In genomic region chr17:83915034-83915433, GRCm38 (mm10) we compare ENCODE assay signal across 21 mouse cellular contexts.
DNase-seq lines count a peak whose midpoint lies in the region; ATAC-seq lines count a peak whose summit lies in the region.
"Had no signal": no experiment of that assay in that cellular context is flagged by ENCODE, and none has a peak within 500 bp of the region (broad histone marks: within the 10 kb centered on the region; RNA-seq: fewer than 3 reads in every experiment).

No protein-coding gene starts in this region.

- H3K27ac ChIP-seq in embryonic facial prominence, embryonic 13.5 days, result peak overlapping the region; percentile 95
- peak overlapping the region; percentile 97 for H3K27ac ChIP-seq in limb, embryonic 11.5 days (replicated peaks; ENCODE audit: low read depth, low read length)
- no peak overlapping the region for H3K27ac ChIP-seq in hindbrain, embryonic 16.5 days (ENCODE audit: low read depth, low read length)
- H3K27ac ChIP-seq in midbrain, embryonic 15.5 days, result no peak overlapping the region
- H3K27ac ChIP-seq: forebrain, embryonic 15.5 days; heart, embryonic 15.5 days; hindbrain, embryonic 13.5 days; intestine, embryonic 15.5 days had no signal

- H3K4me1 ChIP-seq in megakaryocyte, embryonic 14.5 days, result peaks cover 97% of the 10 kb centered on the region
- H3K4me1 ChIP-seq in embryonic facial prominence, embryonic 13.5 days, result peaks cover 78% of the 10 kb centered on the region
- peaks cover 37% of the 10 kb centered on the region for H3K4me1 ChIP-seq in limb, embryonic 11.5 days (ENCODE audit: control insufficient read depth, insufficient read depth, low read length)
- peaks cover 4% of the 10 kb centered on the region; the same call in 1 of the 2 replicates for H3K4me1 ChIP-seq in hindbrain, embryonic 16.5 days (ENCODE audit: control insufficient read depth, insufficient read depth, low read depth, low read length)
- no peaks in the 10 kb centered on the region for H3K4me1 ChIP-seq in midbrain, embryonic 15.5 days

- no peak overlapping the region for H3K4me2 ChIP-seq in embryonic facial prominence, embryonic 13.5 days
- H3K4me2 ChIP-seq in limb, embryonic 11.5 days (ENCODE audit: low read depth, severe bottlenecking), result no peak overlapping the region
- no peak overlapping the region for H3K4me2 ChIP-seq in hindbrain, embryonic 16.5 days (ENCODE audit: low read length)
- H3K4me2 ChIP-seq in midbrain, embryonic 15.5 days, result no peak overlapping the region
- H3K4me2 ChIP-seq: forebrain, embryonic 15.5 days; heart, embryonic 11.5 days; heart, embryonic 15.5 days; hindbrain, embryonic 13.5 days; intestine, embryonic 15.5 days had no signal

- peak overlapping the region; percentile 59 for H3K4me3 ChIP-seq in megakaryocyte, embryonic 14.5 days (replicated peaks)
- H3K4me3 ChIP-seq in embryonic facial prominence, embryonic 13.5 days, result no peak overlapping the region
- H3K4me3 ChIP-seq in limb, embryonic 11.5 days (ENCODE audit: low read depth, low read length), result no peak overlapping the region
- no peak overlapping the region for H3K4me3 ChIP-seq in hindbrain, embryonic 16.5 days (ENCODE audit: low read length)
- no peak overlapping the region for H3K4me3 ChIP-seq in midbrain, embryonic 15.5 days
- H3K4me3 ChIP-seq: forebrain, embryonic 15.5 days; heart, adult 2 months; heart, embryonic 15.5 days; hindbrain, embryonic 13.5 days; intestine, embryonic 15.5 days had no signal

- no peak for ATAC-seq in megakaryocyte, adult 5-6 weeks (ENCODE audit: poor library complexity, severe bottlenecking)
- ATAC-seq in embryonic facial prominence, embryonic 13.5 days (ENCODE audit: insufficient number of reproducible peaks, insufficient read depth, low FRiP score, low TSS enrichment, low read depth), result no peak
- ATAC-seq in limb, embryonic 11.5 days (ENCODE audit: insufficient number of reproducible peaks, low FRiP score, low TSS enrichment, low read depth), result no peak
- ATAC-seq in hindbrain, embryonic 16.5 days, result no peak
- no peak for ATAC-seq in midbrain, embryonic 15.5 days (replicated peaks)
- ATAC-seq: forebrain, embryonic 15.5 days; intestine, embryonic 15.5 days had no signal

- H3K27me3 ChIP-seq in megakaryocyte, embryonic 14.5 days (replicated peaks), result no peaks in the 10 kb centered on the region
- no peaks in the 10 kb centered on the region for H3K27me3 ChIP-seq in embryonic facial prominence, embryonic 13.5 days
- no peaks in the 10 kb centered on the region for H3K27me3 ChIP-seq in limb, embryonic 11.5 days (ENCODE audit: control insufficient read depth, insufficient read depth, low read length)
- no peaks in the 10 kb centered on the region for H3K27me3 ChIP-seq in hindbrain, embryonic 16.5 days (replicated peaks; ENCODE audit: control insufficient read depth, insufficient read depth, low read length)
- H3K27me3 ChIP-seq in midbrain, embryonic 15.5 days (replicated peaks), result no peaks in the 10 kb centered on the region
- H3K27me3 ChIP-seq: forebrain, embryonic 15.5 days; heart, embryonic 15.5 days; hindbrain, embryonic 13.5 days; intestine, embryonic 15.5 days had no signal

- H3K9ac ChIP-seq in embryonic facial prominence, embryonic 13.5 days, result no peak overlapping the region
- H3K9ac ChIP-seq in limb, embryonic 11.5 days (ENCODE audit: low read length), result no peak overlapping the region
- H3K9ac ChIP-seq in hindbrain, embryonic 16.5 days (ENCODE audit: low read depth, low read length), result no peak overlapping the region
- no peak overlapping the region for H3K9ac ChIP-seq in midbrain, embryonic 15.5 days
- H3K9ac ChIP-seq: forebrain, embryonic 15.5 days; heart, embryonic 15.5 days; hindbrain, embryonic 13.5 days; intestine, embryonic 15.5 days had no signal

- no peaks in the 10 kb centered on the region for H3K9me3 ChIP-seq in megakaryocyte, embryonic 14.5 days
- no peaks in the 10 kb centered on the region for H3K9me3 ChIP-seq in embryonic facial prominence, embryonic 13.5 days
- H3K9me3 ChIP-seq in limb, embryonic 11.5 days (ENCODE audit: control insufficient read depth, low read length), result no peaks in the 10 kb centered on the region
- no peaks in the 10 kb centered on the region for H3K9me3 ChIP-seq in hindbrain, embryonic 16.5 days (ENCODE audit: control insufficient read depth, low read length)
- no peaks in the 10 kb centered on the region for H3K9me3 ChIP-seq in midbrain, embryonic 15.5 days
- H3K9me3 ChIP-seq: forebrain, embryonic 15.5 days; G1E; heart, embryonic 15.5 days; hindbrain, embryonic 13.5 days; intestine, embryonic 15.5 days had no signal

- no peaks in the 10 kb centered on the region for H3K36me3 ChIP-seq in megakaryocyte, embryonic 14.5 days (replicated peaks; ENCODE audit: low read length)
- H3K36me3 ChIP-seq in embryonic facial prominence, embryonic 13.5 days, result no peaks in the 10 kb centered on the region
- H3K36me3 ChIP-seq in limb, embryonic 11.5 days (ENCODE audit: control insufficient read depth, insufficient read depth, low read length), result no peaks in the 10 kb centered on the region
- no peaks in the 10 kb centered on the region for H3K36me3 ChIP-seq in hindbrain, embryonic 16.5 days (ENCODE audit: control insufficient read depth, insufficient read depth, low read length)
- no peaks in the 10 kb centered on the region for H3K36me3 ChIP-seq in midbrain, embryonic 15.5 days (replicated peaks)
- H3K36me3 ChIP-seq: forebrain, embryonic 15.5 days; heart, embryonic 15.5 days; hindbrain, embryonic 13.5 days; intestine, embryonic 15.5 days had no signal

- DNase-seq in limb, embryonic 11.5 days (ENCODE audit: low spot score), result no peak
- no peak for DNase-seq in frontal cortex, postnatal 25 days (ENCODE audit: low spot score in 2 of 2)
- DNase-seq: adrenal gland, postnatal 10 days; cerebellum, adult 11-12 months; cerebellum, adult 9-10 months; embryo, embryonic 11 days; gastrocnemius, postnatal 14 days; heart, adult 2 months; heart, postnatal 14 days; kidney, adult 18-20 months had no signal

Comparison
In these comparisons a context has a peak if more than half of its experiments do, and no peak if none do; other contexts are left out.
1. H3K27ac ChIP-seq: peak in embryonic facial prominence, embryonic 13.5 days (single experiment) and limb, embryonic 11.5 days (single experiment); none in hindbrain, embryonic 16.5 days (single experiment) and midbrain, embryonic 15.5 days (single experiment).